Mouse (Mus musculus): ENCODE data around the gene Pacsin2. TPM values are rescaled to one million over a fixed set of nuclear protein-coding genes. Genes with fewer than 3 reads are reported as not detected.

Pacsin2 gene
- polyA plus RNA-seq, 1 experiment from 2014 or later: 49.6 TPM

DNA sequence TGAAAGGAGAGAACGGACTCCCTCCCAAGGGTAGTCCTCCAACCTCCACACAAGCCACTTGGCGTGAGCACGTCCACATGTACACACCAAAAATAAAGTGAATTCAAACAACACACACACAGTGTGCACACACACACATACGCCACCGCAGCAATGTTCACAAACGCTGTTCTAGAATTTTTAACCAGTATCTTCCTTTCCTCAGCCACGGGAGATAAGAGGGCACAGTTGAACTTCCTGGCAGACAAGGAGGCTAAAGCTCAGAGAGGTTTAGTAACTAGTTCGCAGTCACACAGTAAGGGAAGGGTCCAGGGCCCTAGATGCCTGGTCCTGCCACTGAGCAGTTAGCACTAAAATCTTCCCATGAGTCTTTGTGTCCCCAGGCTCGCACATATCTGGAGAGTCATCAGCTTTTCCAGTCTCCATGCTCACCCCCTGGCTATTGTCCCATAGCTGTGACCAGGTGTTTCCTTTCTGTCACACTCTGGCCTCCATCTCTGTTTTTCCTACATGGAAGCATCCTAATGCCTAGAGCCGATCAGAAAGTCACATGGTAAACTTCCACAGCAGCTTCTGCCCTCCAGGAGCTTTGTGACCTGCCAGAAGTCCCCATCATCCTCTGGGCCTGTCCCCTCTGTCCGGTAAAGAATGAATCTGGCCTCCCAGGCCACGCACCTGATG is 12.3 kb upstream of the Pacsin2 start:
- no peak for ATAC-seq (ENCODE audit: insufficient number of reproducible peaks, insufficient read depth, low FRiP score, low TSS enrichment)
- Histone ChIP-seq H3K4me1 (peaks cover 11% of the 10 kb centered on the region; the same call in 1 of the 2 replicates), H3K27ac (no peak overlapping the region), H3K36me3 (no peaks in the 10 kb centered on the region), H3K4me3 (no peak overlapping the region), H3K27me3 (no peaks in the 10 kb centered on the region), H3K9me3 (no peaks in the 10 kb centered on the region), H3K4me2 (replicated peaks) (no peak overlapping the region), H3K9ac (no peak overlapping the region)
- 85% methylated on average over 12 of the region's 12 CpGs for WGBS

DNA sequence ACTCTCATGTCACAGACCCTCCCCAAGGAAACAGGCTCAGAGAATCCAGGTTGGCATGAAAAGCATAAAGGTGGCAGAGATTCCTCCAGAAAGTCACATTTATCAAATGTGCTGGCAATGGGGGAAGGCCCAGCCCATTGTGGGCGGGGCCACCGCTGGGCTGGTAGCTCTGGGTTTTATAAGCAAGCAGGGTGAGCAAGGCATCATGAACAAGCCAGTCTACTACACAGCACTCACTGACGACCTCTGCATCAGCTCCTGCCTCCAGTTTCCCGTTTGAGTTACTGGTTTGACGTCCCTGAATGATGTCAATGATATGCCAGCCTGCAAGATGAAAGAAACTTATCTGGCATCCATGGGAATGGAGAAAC is 10.0 kb upstream of the Pacsin2 start:
- 31% methylated on average over 5 of the region's 5 CpGs for WGBS
- no peaks in the 10 kb centered on the region for H3K36me3 ChIP-seq
- H3K27me3 ChIP-seq: no peaks in the 10 kb centered on the region
- no peak overlapping the region for H3K9ac ChIP-seq
- H3K9me3 ChIP-seq: no peaks in the 10 kb centered on the region
- no peak; the same call in 1 of the 2 replicates for ATAC-seq (ENCODE audit: insufficient number of reproducible peaks, insufficient read depth, low FRiP score, low TSS enrichment)
- no peak overlapping the region for H3K4me3 ChIP-seq
- H3K27ac ChIP-seq: no peak overlapping the region
- H3K4me2 ChIP-seq (replicated peaks): no peak overlapping the region
- peaks cover 11% of the 10 kb centered on the region; the same call in 1 of the 2 replicates for H3K4me1 ChIP-seq

DNA sequence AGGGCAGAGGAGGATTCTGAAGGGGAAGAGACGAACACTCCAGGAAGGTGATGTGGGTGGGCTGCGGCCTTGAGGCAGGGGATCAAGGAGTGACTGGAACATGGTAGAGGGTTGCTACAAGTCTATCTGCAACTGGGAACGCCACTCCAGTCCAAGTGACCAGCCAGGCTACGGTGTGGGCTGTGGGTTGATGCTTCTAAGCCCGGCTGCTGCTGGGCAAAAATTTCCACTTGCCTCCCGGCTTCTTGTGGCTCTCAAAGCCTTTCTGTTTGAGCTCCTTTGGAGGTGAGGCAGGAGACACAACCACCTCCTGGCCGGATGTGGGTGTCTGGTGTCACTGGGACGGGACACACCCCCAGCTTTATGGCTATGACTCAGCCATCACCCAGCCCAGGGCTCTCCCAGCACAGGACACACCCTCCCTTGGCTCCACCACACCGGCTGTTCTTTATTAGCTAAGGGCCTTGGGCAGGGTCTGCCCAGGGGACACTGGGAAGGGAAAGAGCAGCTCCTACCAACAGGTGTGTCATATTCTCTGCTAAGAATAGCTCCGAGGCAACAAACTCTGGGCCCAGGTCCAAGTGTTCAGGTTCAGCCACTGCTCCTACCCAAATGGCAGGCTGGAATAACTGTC is 9.5 kb upstream of the Pacsin2 start:
- 55% methylated on average over 10 of the region's 10 CpGs for WGBS
- Histone ChIP-seq H3K9me3 (no peaks in the 10 kb centered on the region), H3K9ac (no peak overlapping the region), H3K4me3 (no peak overlapping the region), H3K36me3 (no peaks in the 10 kb centered on the region), H3K27ac (no peak overlapping the region), H3K27me3 (no peaks in the 10 kb centered on the region), H3K4me2 (replicated peaks) (no peak overlapping the region), H3K4me1 (peaks cover 11% of the 10 kb centered on the region; the same call in 1 of the 2 replicates)
- ATAC-seq (ENCODE audit: insufficient number of reproducible peaks, insufficient read depth, low FRiP score, low TSS enrichment): peak; percentile 68; the same call in 1 of the 2 replicates

DNA sequence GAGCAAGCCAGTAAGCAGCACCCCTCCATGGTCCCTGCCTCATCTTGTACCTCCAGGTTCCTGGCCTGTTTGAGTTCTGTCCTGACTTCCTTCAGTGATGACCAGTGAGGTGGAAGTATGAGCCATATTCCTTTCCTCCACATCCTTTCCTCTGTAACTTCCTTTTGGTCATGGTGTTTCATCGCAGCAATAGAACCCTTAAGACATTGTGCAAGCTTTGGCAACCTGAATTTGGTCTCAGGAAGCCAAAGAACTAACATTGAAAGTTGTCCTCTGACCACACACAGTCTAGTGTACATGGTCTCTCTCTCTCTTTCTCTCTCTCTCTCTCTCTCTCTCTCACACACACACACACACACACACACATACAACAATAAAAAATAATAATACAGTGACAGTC is 8.8 kb upstream of the Pacsin2 start:
- WGBS: 94% methylated on average over 1 of the region's 1 CpGs
- Histone ChIP-seq H3K9ac (no peak overlapping the region), H3K36me3 (no peaks in the 10 kb centered on the region), H3K27ac (no peak overlapping the region), H3K9me3 (no peaks in the 10 kb centered on the region), H3K4me1 (peaks cover 11% of the 10 kb centered on the region; the same call in 1 of the 2 replicates), H3K4me3 (no peak overlapping the region), H3K4me2 (replicated peaks) (no peak overlapping the region), H3K27me3 (no peaks in the 10 kb centered on the region)
- ATAC-seq (ENCODE audit: insufficient number of reproducible peaks, insufficient read depth, low FRiP score, low TSS enrichment): no peak

DNA sequence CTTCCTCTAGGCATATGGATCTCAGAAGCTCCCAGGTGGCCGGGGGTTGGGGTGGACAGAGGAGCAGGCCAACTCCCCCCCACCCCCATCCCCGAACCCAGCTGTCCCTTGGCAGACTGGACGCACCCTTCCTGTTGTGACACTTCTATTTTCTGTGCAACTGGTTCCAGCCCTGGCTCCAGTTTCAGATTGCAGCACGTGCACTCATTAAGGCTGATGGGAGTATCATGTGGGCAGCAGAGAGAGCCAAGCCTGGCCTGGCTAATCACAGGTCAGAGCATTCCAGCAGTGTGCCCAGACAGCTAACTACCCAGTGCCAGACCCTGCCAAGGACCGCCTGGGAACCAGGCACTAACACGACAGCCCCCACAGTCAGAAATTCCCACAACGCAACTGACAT is 7.1 kb upstream of the Pacsin2 start:
- Histone ChIP-seq H3K9me3 (no peaks in the 10 kb centered on the region), H3K4me3 (no peak overlapping the region), H3K4me1 (peaks cover 11% of the 10 kb centered on the region; the same call in 1 of the 2 replicates), H3K9ac (no peak overlapping the region), H3K27me3 (no peaks in the 10 kb centered on the region), H3K27ac (no peak overlapping the region), H3K4me2 (replicated peaks) (no peak overlapping the region), H3K36me3 (no peaks in the 10 kb centered on the region)
- ATAC-seq (ENCODE audit: insufficient number of reproducible peaks, insufficient read depth, low FRiP score, low TSS enrichment): no peak
- 59% methylated on average over 7 of the region's 7 CpGs for WGBS

DNA sequence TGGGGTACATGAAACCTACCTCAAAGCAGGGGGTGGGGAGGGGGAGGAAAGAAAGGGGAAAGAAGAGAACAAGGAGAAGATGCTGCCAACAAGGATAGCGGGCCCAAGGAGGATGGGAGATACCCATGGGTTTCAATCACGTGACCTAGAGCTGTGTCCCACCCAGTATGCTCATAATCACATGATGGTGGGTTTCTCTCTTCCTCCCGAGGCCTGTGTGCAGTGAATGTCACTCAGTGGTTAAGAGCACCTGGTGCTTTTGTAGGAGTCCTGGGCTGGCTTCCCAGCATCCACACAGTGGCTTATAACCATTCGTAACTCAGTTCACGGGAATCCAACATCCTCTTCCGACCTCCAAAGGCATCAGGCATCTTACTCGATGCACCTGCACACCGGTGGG is 6.0 kb upstream of the Pacsin2 start:
- WGBS: 87% methylated on average over 8 of the region's 8 CpGs
- H3K27me3 ChIP-seq: no peaks in the 10 kb centered on the region
- H3K4me3 ChIP-seq: no peak overlapping the region
- H3K4me1 ChIP-seq: peaks cover 11% of the 10 kb centered on the region; the same call in 1 of the 2 replicates
- H3K4me2 ChIP-seq (replicated peaks): no peak overlapping the region
- H3K9ac ChIP-seq: no peak overlapping the region
- ATAC-seq (ENCODE audit: insufficient number of reproducible peaks, insufficient read depth, low FRiP score, low TSS enrichment): no peak
- no peaks in the 10 kb centered on the region for H3K9me3 ChIP-seq
- no peak overlapping the region for H3K27ac ChIP-seq
- no peaks in the 10 kb centered on the region for H3K36me3 ChIP-seq

DNA sequence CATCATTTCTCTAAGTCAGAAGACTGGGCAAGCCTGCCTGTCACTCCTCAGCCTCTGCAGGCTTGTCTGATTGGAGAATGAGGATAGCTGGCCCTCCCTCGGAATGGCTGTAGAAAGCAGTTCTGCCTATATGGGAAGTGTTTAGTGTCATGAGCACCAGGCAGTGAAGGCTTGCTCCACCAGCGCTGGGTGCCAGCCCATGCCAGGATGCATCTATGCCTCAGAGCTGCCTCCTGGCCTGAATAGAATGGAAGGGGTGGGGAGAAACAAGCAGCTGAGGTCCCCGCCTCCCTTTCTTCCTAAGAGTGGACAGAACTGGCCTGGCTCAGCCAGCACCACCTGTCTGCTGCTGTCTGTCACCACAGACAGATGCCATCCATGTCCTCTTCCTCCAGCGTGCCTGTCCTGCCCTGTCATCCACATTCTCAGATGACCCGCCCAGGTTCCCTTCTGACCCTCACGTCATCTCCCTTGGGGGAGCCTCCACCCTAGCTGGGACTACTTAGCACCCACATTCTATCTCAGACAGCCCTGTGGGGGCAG is 4.9 kb upstream of the Pacsin2 start:
- Histone ChIP-seq H3K9me3 (no peaks in the 10 kb centered on the region), H3K27me3 (no peaks in the 10 kb centered on the region), H3K27ac (no peak overlapping the region), H3K9ac (no peak overlapping the region), H3K4me2 (replicated peaks) (no peak overlapping the region), H3K4me1 (peaks cover 6% of the 10 kb centered on the region; the same call in 1 of the 2 replicates), H3K4me3 (no peak overlapping the region), H3K36me3 (no peaks in the 10 kb centered on the region)
- no peak for ATAC-seq (ENCODE audit: insufficient number of reproducible peaks, insufficient read depth, low FRiP score, low TSS enrichment)
- 67% methylated on average over 6 of the region's 6 CpGs for WGBS

DNA sequence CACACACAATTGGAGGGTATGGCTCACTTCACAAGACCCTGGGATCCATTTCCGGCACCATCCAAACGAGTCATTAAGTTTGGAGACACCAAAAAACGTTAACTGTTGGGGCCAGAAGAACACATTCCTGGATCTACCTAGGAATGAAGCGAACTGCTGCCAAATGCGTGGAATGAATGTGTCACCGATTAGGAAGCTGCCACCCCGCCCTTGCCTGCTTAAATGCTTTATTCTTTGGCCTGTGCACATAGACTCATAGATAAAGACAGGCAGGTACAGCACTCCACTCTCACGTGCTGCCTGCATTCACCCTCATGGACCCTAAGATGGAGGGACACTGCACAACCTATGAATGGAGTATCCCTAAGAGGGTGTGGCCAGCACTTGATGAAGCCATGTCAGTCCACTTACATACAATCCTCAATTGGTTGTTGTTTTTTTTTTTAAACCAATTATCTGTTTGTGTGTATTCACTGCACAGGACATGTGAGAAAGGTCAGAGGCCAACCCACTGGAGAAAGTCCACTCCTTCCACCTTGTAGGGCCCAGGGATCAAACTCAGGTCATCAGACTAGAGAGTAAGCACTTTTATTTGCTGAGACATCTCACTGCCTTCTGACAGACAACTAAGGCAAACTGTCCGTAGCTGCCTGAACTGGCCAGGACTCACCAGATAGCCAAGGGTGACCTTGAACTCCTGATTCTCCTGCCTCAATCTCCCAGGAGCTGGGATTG is 3.0 kb upstream of the Pacsin2 start:
- WGBS: 85% methylated on average over 9 of the region's 9 CpGs
- no peaks in the 10 kb centered on the region for H3K27me3 ChIP-seq
- ATAC-seq (ENCODE audit: insufficient number of reproducible peaks, insufficient read depth, low FRiP score, low TSS enrichment): no peak

DNA sequence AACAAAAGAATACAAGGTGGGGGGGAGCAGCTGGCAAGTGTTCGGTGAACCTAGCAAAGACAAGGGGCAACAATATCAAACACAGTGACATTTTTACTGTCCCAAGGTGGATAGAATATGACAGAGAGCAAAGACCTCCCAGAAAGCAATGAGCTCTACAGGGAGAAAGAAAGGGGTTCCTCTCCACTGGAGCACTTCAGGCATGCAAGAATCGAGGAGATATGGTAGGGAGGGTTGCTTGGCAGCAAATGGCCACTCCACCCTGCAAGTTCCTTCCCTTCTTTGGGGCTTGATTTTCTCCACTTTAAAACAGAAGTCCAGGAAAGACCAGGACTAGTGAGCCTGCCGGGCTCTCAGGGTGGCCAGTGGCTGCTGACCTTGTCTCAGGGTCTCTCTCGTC is 1.9 kb upstream of the Pacsin2 start:
- Histone ChIP-seq H3K4me3 (no peak overlapping the region), H3K36me3 (no peaks in the 10 kb centered on the region), H3K27ac (no peak overlapping the region), H3K4me1 (peaks cover 14% of the 10 kb centered on the region), H3K9me3 (no peaks in the 10 kb centered on the region), H3K27me3 (no peaks in the 10 kb centered on the region), H3K4me2 (replicated peaks) (no peak overlapping the region), H3K9ac (no peak overlapping the region)
- no peak for ATAC-seq (ENCODE audit: insufficient number of reproducible peaks, insufficient read depth, low FRiP score, low TSS enrichment)
- WGBS: 79% methylated on average over 4 of the region's 4 CpGs

More for the DNA sequence above, 3.0 kb upstream of the Pacsin2 start:
- Histone ChIP-seq H3K27ac (no peak overlapping the region), H3K4me1 (peaks cover 14% of the 10 kb centered on the region), H3K4me3 (no peak overlapping the region), H3K36me3 (no peaks in the 10 kb centered on the region), H3K9me3 (no peaks in the 10 kb centered on the region), H3K9ac (no peak overlapping the region), H3K4me2 (replicated peaks) (no peak overlapping the region)

DNA sequence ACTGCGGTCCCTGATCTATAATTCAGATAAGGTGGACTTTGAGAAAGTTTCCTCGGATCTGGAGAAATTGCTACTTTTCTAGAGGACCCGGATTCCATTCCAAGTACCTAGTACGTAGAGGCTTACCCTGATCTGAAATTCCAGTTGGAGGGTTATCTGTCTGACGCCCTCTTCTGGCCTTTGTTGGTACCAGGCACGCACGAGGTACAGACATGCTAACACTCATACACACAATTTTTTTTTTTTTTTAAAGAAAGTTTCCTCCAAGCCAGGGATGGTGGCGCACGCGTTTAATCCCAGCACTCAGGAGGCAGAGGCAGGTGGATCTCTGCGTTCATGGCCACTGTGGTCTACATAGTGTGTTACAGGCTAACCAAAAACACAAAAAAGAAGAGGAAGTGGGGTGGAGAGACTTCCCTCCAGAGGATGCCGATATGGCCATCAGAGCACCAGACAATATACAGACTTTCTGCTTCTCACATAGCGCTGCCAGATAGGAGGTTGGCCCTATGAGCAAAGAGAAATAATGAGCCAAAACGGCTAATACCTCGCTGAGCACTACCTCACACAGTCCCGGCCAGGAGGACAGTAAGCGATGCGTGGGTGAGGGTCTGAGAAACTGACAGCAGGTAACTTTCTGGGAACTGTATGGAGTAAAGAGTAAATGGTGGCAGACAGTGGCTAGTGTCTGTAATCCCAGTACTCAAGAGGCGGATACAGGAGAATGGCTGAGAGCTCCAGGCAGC is 672 bp upstream of the Pacsin2 start:
- H3K27ac ChIP-seq: no peak overlapping the region
- no peaks in the 10 kb centered on the region for H3K36me3 ChIP-seq
- no peak for ATAC-seq (ENCODE audit: insufficient number of reproducible peaks, insufficient read depth, low FRiP score, low TSS enrichment)
- H3K9ac ChIP-seq: no peak overlapping the region
- peak overlapping the region; percentile 87 for H3K4me2 ChIP-seq (replicated peaks)
- H3K27me3 ChIP-seq: no peaks in the 10 kb centered on the region
- peak overlapping the region; percentile 73 for H3K4me3 ChIP-seq
- H3K4me1 ChIP-seq: peaks cover 14% of the 10 kb centered on the region
- H3K9me3 ChIP-seq: no peaks in the 10 kb centered on the region
- WGBS: 79% methylated on average over 19 of the region's 19 CpGs

DNA sequence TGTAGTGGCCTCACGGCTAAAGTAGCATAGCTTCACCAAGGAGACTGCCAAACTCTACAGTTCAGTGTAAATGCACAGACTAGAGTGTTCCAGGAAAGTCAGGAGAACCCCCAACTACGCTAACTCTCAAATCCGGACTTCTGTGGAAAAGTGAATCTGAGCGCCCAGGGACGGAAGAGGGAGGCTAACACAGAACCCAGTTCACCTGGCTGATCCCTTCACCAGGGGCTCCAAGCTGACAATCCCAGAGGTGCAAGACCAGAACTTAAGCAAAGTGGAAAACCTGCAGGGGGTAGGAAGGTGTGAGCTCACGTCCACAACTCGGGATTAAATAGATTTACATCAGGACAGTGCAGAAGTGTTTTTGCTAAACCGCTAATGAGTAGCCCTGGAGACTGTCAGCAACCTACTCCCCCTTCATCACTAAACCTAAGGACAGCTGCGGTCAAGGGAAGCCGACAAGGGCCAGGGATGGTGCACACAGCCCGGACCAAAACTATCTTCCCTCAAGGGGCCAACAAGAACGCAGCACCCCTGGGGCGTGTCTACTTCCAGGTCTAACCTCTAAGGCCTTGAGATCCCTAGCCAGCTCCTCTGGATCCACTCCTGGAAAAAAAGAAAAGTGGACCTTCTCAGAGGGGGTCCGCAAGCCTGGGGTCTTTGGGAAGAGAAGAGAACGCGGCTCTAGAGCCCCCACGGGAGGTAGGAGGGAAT is 880 bp downstream of the Pacsin2 start:
- Histone ChIP-seq H3K4me1 (peaks cover 14% of the 10 kb centered on the region), H3K9ac (peak overlapping the region; percentile 85), H3K27me3 (no peaks in the 10 kb centered on the region), H3K4me3 (peak overlapping the region; percentile 73), H3K27ac (no peak overlapping the region), H3K36me3 (no peaks in the 10 kb centered on the region), H3K9me3 (no peaks in the 10 kb centered on the region), H3K4me2 (replicated peaks) (peak overlapping the region; percentile 87)
- ATAC-seq (ENCODE audit: insufficient number of reproducible peaks, insufficient read depth, low FRiP score, low TSS enrichment): no peak
- WGBS: 9% methylated on average over 17 of the region's 17 CpGs

Data from embryonic facial prominence, embryonic 12.5 days (tissue).